Mouse (Mus musculus): ENCODE data around the gene Dapp1. TPM values are rescaled to one million over a fixed set of nuclear protein-coding genes. Genes with fewer than 3 reads are reported as not detected.

Dapp1 gene
- polyA plus RNA-seq, 1 experiment: 8.8 TPM

DNA sequence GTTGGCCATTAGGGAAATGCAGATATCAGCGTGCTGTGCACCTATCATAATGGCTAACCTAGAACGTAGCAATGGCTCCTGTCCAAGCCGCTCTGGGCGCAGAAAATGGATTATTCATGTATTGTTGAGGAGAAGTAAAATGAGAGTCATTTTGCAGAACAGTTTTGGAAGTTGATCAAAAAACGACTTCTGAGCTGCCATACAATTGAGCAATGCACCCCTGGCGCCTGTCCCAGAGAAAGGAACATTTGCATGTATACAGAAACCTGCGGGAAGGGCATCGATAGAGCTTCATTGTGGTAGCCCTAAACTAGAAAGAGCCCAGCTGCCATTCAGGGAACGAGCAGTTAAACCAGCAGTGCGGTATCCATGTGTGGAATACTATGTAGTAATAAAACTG, 81.2 kb downstream of the Dapp1 start:
- H3K4me3 ChIP-seq (ENCODE audit: low read depth, low read length): no peak overlapping the region
- no peak overlapping the region for H3K27ac ChIP-seq (ENCODE audit: insufficient read depth, low read depth, low read length)
- no peaks in the 10 kb centered on the region for H3K27me3 ChIP-seq (ENCODE audit: control insufficient read depth, insufficient read depth, low read length)
- H3K4me1 ChIP-seq (ENCODE audit: control insufficient read depth, insufficient read depth, insufficient read length, low read length): no peaks in the 10 kb centered on the region
- no peak for TF ChIP-seq POLR2A (IDR thresholded peaks at IDR 0.05; ENCODE audit: low read depth, low read length)
- no peak for TF ChIP-seq CTCF (IDR thresholded peaks at IDR 0.05; ENCODE audit: extremely low read depth, insufficient read length, insufficient replicate concordance, low read depth, low read length)
- H3K36me3 ChIP-seq (ENCODE audit: control insufficient read depth, insufficient read depth, low read length): peaks cover 18% of the 10 kb centered on the region
- WGBS: 70% methylated on average over 10 of the region's 10 CpGs

DNA sequence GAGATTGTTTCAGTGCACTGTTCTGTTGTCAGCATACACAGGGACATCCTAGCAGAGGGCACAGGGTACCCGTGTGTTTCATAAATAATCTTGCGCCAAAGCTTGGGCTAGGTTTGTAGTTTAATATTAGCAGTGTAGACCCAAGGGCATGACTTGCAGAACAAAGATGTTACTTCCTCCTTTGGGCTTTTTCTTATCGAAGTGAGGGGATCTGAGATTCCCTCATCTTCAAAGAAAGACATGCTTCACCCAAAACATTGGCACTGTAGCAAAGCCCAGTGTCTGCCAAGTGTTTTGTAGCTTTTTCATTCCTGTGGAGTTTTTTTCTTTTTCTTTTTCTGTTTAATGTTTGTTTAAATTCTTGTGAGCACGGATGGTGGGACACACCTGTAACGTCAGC, 83.7 kb downstream of the Dapp1 start:
- no peak for TF ChIP-seq CTCF (IDR thresholded peaks at IDR 0.05; ENCODE audit: extremely low read depth, insufficient read length, insufficient replicate concordance, low read depth, low read length)
- no peak for TF ChIP-seq POLR2A (IDR thresholded peaks at IDR 0.05; ENCODE audit: low read depth, low read length)
- no peaks in the 10 kb centered on the region for H3K27me3 ChIP-seq (ENCODE audit: control insufficient read depth, insufficient read depth, low read length)
- no peaks in the 10 kb centered on the region for H3K4me1 ChIP-seq (ENCODE audit: control insufficient read depth, insufficient read depth, insufficient read length, low read length)
- peaks cover 6% of the 10 kb centered on the region for H3K36me3 ChIP-seq (ENCODE audit: control insufficient read depth, insufficient read depth, low read length)
- 84% methylated on average over 5 of the region's 5 CpGs for WGBS
- no peak overlapping the region for H3K27ac ChIP-seq (ENCODE audit: insufficient read depth, low read depth, low read length)
- no peak overlapping the region for H3K4me3 ChIP-seq (ENCODE audit: low read depth, low read length)

DNA sequence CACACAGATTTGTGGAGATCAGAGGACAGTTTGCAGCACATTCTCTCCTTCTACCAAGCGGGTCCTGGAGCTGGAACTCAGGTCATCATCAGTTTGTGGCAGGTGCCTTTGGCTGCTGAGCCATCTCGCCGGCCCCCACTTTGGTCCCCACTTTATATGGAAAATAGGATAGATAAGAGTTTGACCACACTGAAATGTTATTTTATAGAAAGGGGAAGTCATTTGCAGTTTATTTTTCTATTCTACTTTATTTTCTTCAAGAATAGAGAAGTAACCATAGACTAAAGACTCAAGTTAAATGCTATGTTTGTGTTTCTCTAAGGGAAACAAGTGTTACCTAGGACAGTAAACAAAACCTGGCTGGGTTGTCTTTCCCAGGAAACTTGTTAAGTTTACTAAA, 84.5 kb downstream of the Dapp1 start:
- H3K36me3 ChIP-seq (ENCODE audit: control insufficient read depth, insufficient read depth, low read length): peaks cover 6% of the 10 kb centered on the region
- no peaks in the 10 kb centered on the region for H3K27me3 ChIP-seq (ENCODE audit: control insufficient read depth, insufficient read depth, low read length)
- H3K27ac ChIP-seq (ENCODE audit: insufficient read depth, low read depth, low read length): no peak overlapping the region
- H3K4me1 ChIP-seq (ENCODE audit: control insufficient read depth, insufficient read depth, insufficient read length, low read length): no peaks in the 10 kb centered on the region
- no peak for TF ChIP-seq POLR2A (IDR thresholded peaks at IDR 0.05; ENCODE audit: low read depth, low read length)
- no peak for TF ChIP-seq CTCF (IDR thresholded peaks at IDR 0.05; ENCODE audit: extremely low read depth, insufficient read length, insufficient replicate concordance, low read depth, low read length)
- WGBS: 94% methylated on average over 3 of the region's 3 CpGs
- no peak overlapping the region for H3K4me3 ChIP-seq (ENCODE audit: low read depth, low read length)

DNA sequence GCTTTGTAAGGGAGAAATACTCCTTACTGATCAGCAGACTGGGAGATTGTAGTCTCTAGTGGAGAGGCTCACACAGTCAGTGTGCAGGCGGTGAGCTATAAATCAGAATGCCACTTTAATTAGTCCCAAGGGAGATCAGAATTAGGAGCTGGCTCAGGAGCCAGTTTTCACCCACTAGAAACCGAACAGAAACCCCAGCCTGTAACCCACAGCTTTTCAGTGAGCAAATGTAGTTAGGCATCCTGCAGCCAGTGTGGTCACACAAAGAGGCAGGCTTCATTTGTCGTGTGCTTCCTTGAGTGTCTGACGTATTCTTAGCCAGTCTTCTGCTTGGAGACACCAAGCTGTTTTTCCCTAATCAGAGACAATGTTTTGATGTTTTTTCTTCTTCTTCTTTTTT, 85.0 kb downstream of the Dapp1 start:
- Histone ChIP-seq H3K27me3 (ENCODE audit: control insufficient read depth, insufficient read depth, low read length) (no peaks in the 10 kb centered on the region), H3K36me3 (ENCODE audit: control insufficient read depth, insufficient read depth, low read length) (peaks cover 5% of the 10 kb centered on the region), H3K4me3 (ENCODE audit: low read depth, low read length) (no peak overlapping the region), H3K27ac (ENCODE audit: insufficient read depth, low read depth, low read length) (no peak overlapping the region), H3K4me1 (ENCODE audit: control insufficient read depth, insufficient read depth, insufficient read length, low read length) (no peaks in the 10 kb centered on the region)
- TF ChIP-seq CTCF (IDR thresholded peaks at IDR 0.05; ENCODE audit: extremely low read depth, insufficient read length, insufficient replicate concordance, low read depth, low read length) (no peak), POLR2A (IDR thresholded peaks at IDR 0.05; ENCODE audit: low read depth, low read length) (no peak)
- 89% methylated on average over 4 of the region's 4 CpGs for WGBS

DNA sequence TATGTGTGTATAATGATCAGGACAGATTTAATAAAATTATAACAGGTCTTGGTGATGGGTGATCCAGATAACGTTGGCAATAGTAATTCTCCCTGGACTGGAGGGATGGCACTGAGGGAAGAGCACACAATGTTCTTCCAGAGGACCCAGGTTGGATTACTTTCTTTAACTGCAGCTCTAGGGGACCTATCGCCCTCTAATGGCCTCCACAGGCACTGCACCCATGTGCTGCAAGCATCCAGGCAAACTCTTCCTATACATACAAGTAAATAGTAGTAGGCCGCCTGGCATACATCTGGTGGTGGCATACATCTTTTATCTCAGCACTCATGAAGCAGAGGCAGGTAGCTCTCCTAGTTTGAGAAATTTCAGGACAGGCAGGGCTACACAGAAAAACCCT, 86.1 kb downstream of the Dapp1 start:
- Histone ChIP-seq H3K27me3 (ENCODE audit: control insufficient read depth, insufficient read depth, low read length) (no peaks in the 10 kb centered on the region), H3K4me1 (ENCODE audit: control insufficient read depth, insufficient read depth, insufficient read length, low read length) (no peaks in the 10 kb centered on the region), H3K4me3 (ENCODE audit: low read depth, low read length) (no peak overlapping the region), H3K27ac (ENCODE audit: insufficient read depth, low read depth, low read length) (no peak overlapping the region), H3K36me3 (ENCODE audit: control insufficient read depth, insufficient read depth, low read length) (peaks cover 5% of the 10 kb centered on the region)
- no peak for TF ChIP-seq POLR2A (IDR thresholded peaks at IDR 0.05; ENCODE audit: low read depth, low read length)
- peak; percentile 49; the same call in 1 of the 2 replicates for TF ChIP-seq CTCF (IDR thresholded peaks at IDR 0.05; ENCODE audit: extremely low read depth, insufficient read length, insufficient replicate concordance, low read depth, low read length)
- 91% methylated on average over 3 of the region's 3 CpGs for WGBS

DNA sequence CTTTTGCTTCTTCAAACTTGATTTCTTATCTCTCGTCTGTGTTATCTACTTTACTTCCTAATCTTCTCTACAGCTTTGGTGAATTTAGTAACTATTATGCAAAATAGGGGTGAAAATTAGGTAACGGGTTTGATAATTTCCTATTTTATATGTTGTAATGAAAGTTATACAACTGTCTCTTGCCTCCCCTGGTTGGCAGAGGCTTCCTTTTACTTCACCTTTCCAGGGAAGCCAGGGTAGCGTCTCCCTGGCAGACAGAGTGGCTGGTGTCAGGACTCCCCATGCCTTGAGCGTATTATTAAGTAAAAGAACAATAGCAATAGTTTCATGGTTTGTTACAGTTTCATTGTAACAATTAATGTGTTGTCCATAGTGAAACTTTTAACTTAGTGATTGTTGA, 87.6 kb downstream of the Dapp1 start:
- TF ChIP-seq CTCF (IDR thresholded peaks at IDR 0.05; ENCODE audit: extremely low read depth, insufficient read length, insufficient replicate concordance, low read depth, low read length) (no peak), POLR2A (IDR thresholded peaks at IDR 0.05; ENCODE audit: low read depth, low read length) (no peak)
- Histone ChIP-seq H3K27me3 (ENCODE audit: control insufficient read depth, insufficient read depth, low read length) (no peaks in the 10 kb centered on the region), H3K27ac (ENCODE audit: insufficient read depth, low read depth, low read length) (no peak overlapping the region), H3K4me3 (ENCODE audit: low read depth, low read length) (no peak overlapping the region), H3K36me3 (ENCODE audit: control insufficient read depth, insufficient read depth, low read length) (peaks cover 11% of the 10 kb centered on the region), H3K4me1 (ENCODE audit: control insufficient read depth, insufficient read depth, insufficient read length, low read length) (no peaks in the 10 kb centered on the region)
- 83% methylated on average over 4 of the region's 4 CpGs for WGBS

DNA sequence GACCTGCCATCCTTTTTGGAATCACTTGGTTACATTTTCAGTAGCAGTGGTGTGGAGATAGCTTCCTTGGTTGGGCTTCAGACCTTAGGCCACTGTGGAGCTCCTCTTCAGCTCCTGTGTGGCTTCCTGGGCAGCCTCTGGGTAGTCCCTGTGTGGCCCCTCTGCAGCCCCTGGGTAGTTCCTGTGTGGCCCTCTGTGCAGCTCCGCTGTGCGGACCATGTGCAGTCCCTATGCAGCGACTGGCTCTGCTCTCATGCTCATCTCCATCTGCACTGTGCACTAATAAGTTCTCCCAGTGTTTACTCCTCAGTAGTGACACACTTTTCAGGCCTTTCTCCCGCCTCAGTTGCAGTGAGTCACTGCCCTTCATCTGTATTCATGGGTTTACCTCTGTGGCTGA, 89.2 kb downstream of the Dapp1 start:
- no peak overlapping the region for H3K4me3 ChIP-seq (ENCODE audit: low read depth, low read length)
- H3K27ac ChIP-seq (ENCODE audit: insufficient read depth, low read depth, low read length): no peak overlapping the region
- peaks cover 13% of the 10 kb centered on the region for H3K36me3 ChIP-seq (ENCODE audit: control insufficient read depth, insufficient read depth, low read length)
- TF ChIP-seq CTCF (IDR thresholded peaks at IDR 0.05; ENCODE audit: extremely low read depth, insufficient read length, insufficient replicate concordance, low read depth, low read length): no peak
- no peak for TF ChIP-seq POLR2A (IDR thresholded peaks at IDR 0.05; ENCODE audit: low read depth, low read length)
- WGBS: 92% methylated on average over 4 of the region's 4 CpGs
- H3K27me3 ChIP-seq (ENCODE audit: control insufficient read depth, insufficient read depth, low read length): no peaks in the 10 kb centered on the region
- H3K4me1 ChIP-seq (ENCODE audit: control insufficient read depth, insufficient read depth, insufficient read length, low read length): no peaks in the 10 kb centered on the region

DNA sequence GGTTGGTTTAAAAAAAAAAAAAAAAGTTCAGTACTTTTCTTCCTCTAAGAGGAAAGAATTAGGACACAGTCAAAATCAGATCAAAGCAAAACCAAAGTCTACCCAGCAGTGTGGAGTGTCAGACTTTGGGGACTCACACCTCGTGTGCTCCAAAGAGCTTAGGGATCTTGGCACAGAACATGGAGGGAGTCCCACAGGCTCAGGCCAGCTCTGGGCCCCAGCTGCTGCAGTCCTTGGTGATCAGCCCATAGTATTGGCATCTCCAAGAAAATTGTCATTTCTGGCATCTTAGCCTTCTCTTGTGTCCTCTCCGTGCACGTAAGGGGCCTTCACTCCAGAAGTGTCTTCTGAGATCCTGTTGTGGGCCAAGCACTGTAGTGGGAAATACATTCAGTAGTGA, 90.3 kb downstream of the Dapp1 start:
- H3K36me3 ChIP-seq (ENCODE audit: control insufficient read depth, insufficient read depth, low read length): peaks cover 16% of the 10 kb centered on the region
- H3K4me1 ChIP-seq (ENCODE audit: control insufficient read depth, insufficient read depth, insufficient read length, low read length): no peaks in the 10 kb centered on the region
- no peak overlapping the region for H3K27ac ChIP-seq (ENCODE audit: insufficient read depth, low read depth, low read length)
- H3K27me3 ChIP-seq (ENCODE audit: control insufficient read depth, insufficient read depth, low read length): no peaks in the 10 kb centered on the region
- TF ChIP-seq POLR2A (IDR thresholded peaks at IDR 0.05; ENCODE audit: low read depth, low read length) (no peak), CTCF (IDR thresholded peaks at IDR 0.05; ENCODE audit: extremely low read depth, insufficient read length, insufficient replicate concordance, low read depth, low read length) (no peak)
- 77% methylated on average over 3 of the region's 3 CpGs for WGBS
- H3K4me3 ChIP-seq (ENCODE audit: low read depth, low read length): no peak overlapping the region
